Mouse (Mus musculus) olfactory bulb, adult 2 months (tissue): ENCODE measurements around the gene Lims1. TPM values are rescaled to one million over a fixed set of nuclear protein-coding genes. Genes with fewer than 3 reads are reported as not detected.

Experiments used
- H3K27ac ChIP-seq: fragments of 200-500 bp; 2 replicates; pipeline ENCODE4 v1.5.1; 2012; ENCODE audit warnings: low read depth, low read length; ENCODE audit not compliant: insufficient read depth
- H3K4me1 ChIP-seq: fragments of 200-500 bp; 2 replicates; pipeline ENCODE4 v1.6.1; 2012; ENCODE audit warnings: low read length; ENCODE audit not compliant: control insufficient read depth, insufficient read depth
- H3K4me3 ChIP-seq: fragments of 200-500 bp; 2 replicates; pipeline ENCODE4 v1.5.1; 2012; ENCODE audit warnings: mild to moderate bottlenecking, low read depth, low read length, moderate library complexity; ENCODE audit not compliant: insufficient read depth
- CTCF ChIP-seq: fragments of 200-500 bp; IDR thresholded peaks from 2 replicates; pipeline ENCODE4 v1.5.1; 2012; ENCODE audit warnings: low read depth, mild to moderate bottlenecking, low read length, moderate library complexity; ENCODE audit not compliant: insufficient read depth
- POLR2A ChIP-seq: fragments of 200-500 bp; IDR thresholded peaks from 2 replicates; pipeline ENCODE4 v1.6.1; 2012; ENCODE audit warnings: mild to moderate bottlenecking, low read depth, low read length, moderate library complexity; ENCODE audit not compliant: insufficient read depth
- WGBS: fragments of 180-500 bp; shearing (Covaris S2); methylation state at CpG from one replicate; pipeline ENCODE4 v1.1.7; 2018; 5-methylcytosine and 5-hydroxymethylcytosine counted together
- polyA plus RNA-seq: library from polyadenylated mRNA; stranded (reverse); fragments of >200 nt; gene quantifications from 2 replicates; pipeline ENCODE4 v1.2.4, GENCODE M21; 2012; ENCODE audit warnings: low replicate concordance; ENCODE audit not compliant: missing spikeins, insufficient read depth, insufficient read length

The Lims1 gene
- polyA plus RNA-seq, 1 experiment = not detected

DNA sequence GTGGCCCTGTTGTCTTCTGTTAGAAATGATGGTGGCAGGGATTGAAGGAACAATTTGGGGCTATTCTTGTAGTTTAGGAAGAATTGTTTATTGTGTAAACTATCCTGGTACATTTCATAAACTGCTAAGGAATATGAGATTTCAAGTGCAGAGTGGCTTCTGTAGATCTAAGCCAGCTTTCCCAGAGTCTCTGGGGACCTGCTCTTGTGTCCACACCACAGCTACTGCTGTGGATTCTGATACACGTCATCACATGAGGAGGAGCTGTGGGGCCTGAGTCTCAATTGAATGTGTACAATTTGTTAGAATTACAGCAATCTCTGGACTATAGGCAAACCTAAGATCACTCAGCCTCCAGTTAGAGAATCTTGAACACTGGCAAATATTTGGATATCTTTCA, 15.3 kb downstream of the Lims1 start:
- TF ChIP-seq POLR2A = no peak
- TF ChIP-seq CTCF = no peak
- WGBS = 28% methylated on average over 1 of the region's 1 CpGs

DNA sequence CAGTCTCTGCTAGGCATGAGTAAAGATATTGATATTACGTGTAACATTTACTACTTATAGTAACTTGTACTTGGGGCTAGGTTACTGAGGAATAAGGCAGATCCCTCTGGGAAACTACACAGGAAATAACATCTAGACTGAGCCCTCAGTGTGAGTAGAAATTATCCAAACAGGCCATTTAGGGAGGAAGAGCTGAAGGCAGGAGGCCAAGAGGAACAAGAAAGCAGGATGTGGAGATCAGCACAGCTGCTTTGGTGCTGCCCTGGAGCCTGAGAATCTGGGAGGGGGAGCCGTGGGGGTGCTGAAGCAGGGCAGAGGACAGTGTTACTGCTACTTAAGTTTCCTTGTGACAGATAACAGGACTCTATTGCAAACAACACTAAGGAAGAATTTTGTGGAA, 18.4 kb downstream of the Lims1 start:
- 39% methylated on average over 2 of the region's 2 CpGs for WGBS
- no peak overlapping the region for H3K27ac ChIP-seq
- no peak overlapping the region for H3K4me3 ChIP-seq
- H3K4me1 ChIP-seq = peaks cover 3% of the 10 kb centered on the region; the same call in 1 of the 2 replicates
- TF ChIP-seq CTCF (no peak), POLR2A (no peak)

More for the DNA sequence above, 15.3 kb downstream of the Lims1 start:
- Histone ChIP-seq H3K4me3 (no peak overlapping the region), H3K4me1 (peaks cover 3% of the 10 kb centered on the region; the same call in 1 of the 2 replicates), H3K27ac (peak overlapping the region; percentile 44; the same call in 1 of the 2 replicates)

DNA sequence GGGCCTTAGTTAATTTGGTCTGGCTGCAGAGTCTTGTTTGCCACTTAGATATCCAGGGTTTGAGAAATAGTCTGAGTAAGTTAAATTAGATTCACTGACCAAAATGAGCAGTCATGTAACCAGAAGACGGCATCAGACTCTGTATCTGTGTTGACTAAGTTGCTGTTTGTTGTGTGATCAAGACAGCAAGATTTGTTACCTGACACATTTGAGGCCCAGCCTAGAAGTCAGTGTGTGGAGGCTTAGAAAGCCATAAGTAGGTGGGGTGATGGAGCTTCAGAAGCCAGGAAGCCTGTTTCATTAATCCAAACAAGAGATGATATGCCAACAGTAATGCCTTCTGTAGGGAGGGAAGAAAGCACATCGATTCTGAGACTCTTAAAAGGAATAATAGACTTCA, 18.9 kb downstream of the Lims1 start:
- H3K4me3 ChIP-seq = no peak overlapping the region
- TF ChIP-seq CTCF (no peak), POLR2A (no peak)
- 41% methylated on average over 2 of the region's 2 CpGs for WGBS
- H3K27ac ChIP-seq = peak overlapping the region; percentile 64
- H3K4me1 ChIP-seq = peaks cover 3% of the 10 kb centered on the region; the same call in 1 of the 2 replicates

DNA sequence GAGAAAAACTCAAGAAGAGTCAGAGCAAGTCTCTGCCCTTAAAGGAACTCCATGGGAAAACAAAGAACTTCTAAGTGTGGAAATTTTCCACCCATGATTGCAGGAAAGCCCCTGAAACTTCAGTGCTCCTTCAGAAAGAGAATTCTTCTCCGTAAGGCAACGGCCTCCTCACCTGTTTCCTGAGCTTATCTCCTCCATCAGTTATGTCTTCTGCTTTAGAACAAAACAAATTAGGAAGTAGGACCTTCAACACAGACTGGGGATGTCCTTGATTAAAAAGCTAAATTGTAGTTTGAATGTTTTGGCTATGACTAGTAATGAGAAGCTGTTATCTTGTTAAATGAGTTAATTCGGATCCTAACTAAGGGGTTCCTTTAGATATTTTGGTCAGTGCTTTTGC, 20.3 kb downstream of the Lims1 start:
- Histone ChIP-seq H3K4me1 (peaks cover 3% of the 10 kb centered on the region; the same call in 1 of the 2 replicates), H3K4me3 (no peak overlapping the region), H3K27ac (no peak overlapping the region)
- WGBS = 89% methylated on average over 3 of the region's 3 CpGs
- TF ChIP-seq POLR2A (no peak), CTCF (no peak)

DNA sequence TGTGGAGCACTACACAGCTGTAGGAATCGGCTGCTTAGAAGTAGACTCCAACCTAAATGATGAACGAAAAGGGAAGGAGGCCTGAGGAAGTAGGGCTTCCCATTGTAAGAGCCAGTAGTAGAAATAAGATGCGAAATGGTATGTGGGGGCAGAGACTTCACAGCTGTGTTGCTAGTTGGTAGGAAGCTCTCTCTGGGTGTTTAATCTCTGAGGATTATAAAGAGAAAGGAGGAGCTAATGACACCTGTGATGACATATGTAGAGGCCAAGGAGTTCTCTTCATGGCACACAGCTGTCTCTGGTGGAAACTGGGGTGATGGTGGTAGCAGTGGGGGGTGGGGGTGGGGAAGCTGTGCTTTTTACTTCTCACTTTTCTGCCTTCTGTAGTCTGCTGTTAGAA, 27.3 kb downstream of the Lims1 start:
- TF ChIP-seq POLR2A (no peak), CTCF (no peak)
- H3K4me1 ChIP-seq = peaks cover 4% of the 10 kb centered on the region
- H3K27ac ChIP-seq = peak overlapping the region; percentile 75
- WGBS = 28% methylated on average over 3 of the region's 3 CpGs
- H3K4me3 ChIP-seq = no peak overlapping the region

DNA sequence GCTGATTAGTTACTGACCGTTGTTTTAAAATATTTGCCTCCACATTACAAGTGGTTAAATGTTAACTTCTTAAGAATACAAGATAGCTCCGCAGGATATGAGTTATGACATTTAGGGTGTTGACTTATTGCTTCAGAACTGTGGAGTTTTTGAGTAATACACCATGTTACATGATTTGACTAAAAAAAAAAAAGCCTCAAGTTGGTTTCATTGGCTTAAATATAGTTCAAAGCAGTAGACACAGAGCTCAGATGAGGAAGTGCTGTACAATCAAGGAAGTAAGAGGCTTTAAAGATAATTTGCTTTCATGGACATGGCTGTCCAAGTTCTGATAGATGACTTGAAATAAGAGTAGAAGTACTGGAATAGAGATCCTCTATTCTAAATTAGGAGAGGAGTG, 28.4 kb downstream of the Lims1 start:
- Histone ChIP-seq H3K4me3 (no peak overlapping the region), H3K27ac (peak overlapping the region; percentile 15; the same call in 1 of the 2 replicates), H3K4me1 (peaks cover 6% of the 10 kb centered on the region)
- WGBS = 96% methylated on average over 2 of the region's 2 CpGs
- TF ChIP-seq CTCF (no peak), POLR2A (no peak)

DNA sequence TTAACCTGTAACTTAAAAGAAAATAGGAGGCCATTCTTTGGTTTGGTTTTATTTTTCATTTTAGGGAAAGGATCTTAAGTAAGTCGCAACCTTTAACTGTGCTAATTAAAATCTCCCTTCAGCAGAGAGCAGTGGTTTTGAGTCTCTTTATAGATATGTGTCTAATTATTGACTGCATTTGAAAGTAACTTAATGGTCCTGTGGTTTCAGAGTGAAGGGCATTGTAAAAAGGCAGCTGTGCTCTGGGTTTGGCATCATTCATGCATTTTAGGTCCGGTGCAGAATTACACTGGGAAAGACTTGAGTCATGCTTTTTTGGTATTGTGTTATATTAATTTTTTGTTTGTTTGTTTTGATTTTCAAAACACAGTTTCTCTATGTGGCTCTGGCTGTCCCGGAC, 29.1 kb downstream of the Lims1 start:
- Histone ChIP-seq H3K27ac (no peak overlapping the region), H3K4me3 (no peak overlapping the region), H3K4me1 (peaks cover 6% of the 10 kb centered on the region)
- TF ChIP-seq POLR2A (no peak), CTCF (no peak)
- 54% methylated on average over 3 of the region's 3 CpGs for WGBS

DNA sequence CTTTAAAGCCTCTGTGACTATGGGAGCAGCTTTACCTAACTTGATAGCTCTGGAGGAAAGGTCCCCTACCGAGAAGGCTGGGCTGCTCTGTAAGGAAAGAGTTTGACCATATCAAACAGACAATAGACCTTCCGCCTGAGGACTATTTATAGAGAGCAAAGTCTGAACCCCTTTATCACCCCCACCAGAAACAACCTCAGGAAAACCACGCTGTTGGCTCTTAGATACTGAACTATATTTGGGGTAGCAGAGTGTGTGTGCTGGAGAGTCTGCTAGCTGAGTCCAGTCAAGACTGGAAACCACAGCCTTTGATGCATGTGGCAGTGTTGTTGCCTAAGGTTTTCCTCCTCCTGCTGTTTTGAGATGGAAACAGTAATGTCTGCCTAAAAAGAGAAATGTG, 31.3 kb downstream of the Lims1 start:
- Histone ChIP-seq H3K4me1 (peaks cover 6% of the 10 kb centered on the region), H3K27ac (no peak overlapping the region), H3K4me3 (no peak overlapping the region)
- TF ChIP-seq POLR2A (no peak), CTCF (no peak)
- WGBS = 40% methylated on average over 3 of the region's 3 CpGs

DNA sequence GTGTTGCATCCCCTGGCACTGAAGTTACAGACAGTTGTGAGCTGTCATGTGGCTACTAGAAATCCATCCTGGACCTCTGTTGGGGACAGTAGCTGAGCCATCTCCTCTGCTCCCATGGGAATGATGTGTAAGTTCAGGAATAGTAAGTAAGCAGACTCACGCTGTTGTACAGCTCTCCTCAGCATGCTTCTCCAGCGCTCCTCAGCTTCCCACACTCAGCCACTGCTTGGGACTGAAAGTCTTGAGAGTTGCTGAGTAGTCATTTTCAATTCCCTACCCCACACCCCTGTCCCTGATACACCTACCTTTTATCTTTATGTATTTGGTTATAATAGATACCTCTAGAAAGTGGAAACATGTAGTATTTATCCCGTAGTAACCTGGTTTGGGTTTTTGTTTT, 33.2 kb downstream of the Lims1 start:
- Histone ChIP-seq H3K27ac (no peak overlapping the region), H3K4me3 (no peak overlapping the region), H3K4me1 (peaks cover 2% of the 10 kb centered on the region; the same call in 1 of the 2 replicates)
- TF ChIP-seq POLR2A (no peak), CTCF (no peak)
- WGBS = 82% methylated on average over 3 of the region's 3 CpGs

DNA sequence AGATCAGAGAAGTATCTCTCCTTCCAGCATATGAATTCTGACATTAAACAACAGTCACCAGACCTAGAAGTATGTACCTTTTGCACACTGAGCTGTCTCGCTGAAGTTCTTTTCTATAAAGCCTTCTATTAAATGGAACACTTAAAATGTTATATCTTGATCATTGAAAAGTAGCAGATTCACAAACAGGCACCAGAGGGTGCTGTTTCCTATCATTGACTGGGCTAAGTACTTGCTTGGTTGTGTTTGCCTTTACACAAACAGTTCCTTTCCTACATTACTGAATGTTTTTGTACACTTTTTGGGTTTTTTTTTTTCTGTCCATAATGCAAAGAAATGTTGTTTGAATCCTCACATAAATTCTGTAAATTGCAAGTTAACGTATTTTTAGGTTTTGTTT, 35.9 kb downstream of the Lims1 start:
- 61% methylated on average over 2 of the region's 2 CpGs for WGBS
- H3K4me1 ChIP-seq = peaks cover 2% of the 10 kb centered on the region; the same call in 1 of the 2 replicates
- no peak overlapping the region for H3K4me3 ChIP-seq
- no peak for TF ChIP-seq CTCF
- no peak overlapping the region for H3K27ac ChIP-seq

DNA sequence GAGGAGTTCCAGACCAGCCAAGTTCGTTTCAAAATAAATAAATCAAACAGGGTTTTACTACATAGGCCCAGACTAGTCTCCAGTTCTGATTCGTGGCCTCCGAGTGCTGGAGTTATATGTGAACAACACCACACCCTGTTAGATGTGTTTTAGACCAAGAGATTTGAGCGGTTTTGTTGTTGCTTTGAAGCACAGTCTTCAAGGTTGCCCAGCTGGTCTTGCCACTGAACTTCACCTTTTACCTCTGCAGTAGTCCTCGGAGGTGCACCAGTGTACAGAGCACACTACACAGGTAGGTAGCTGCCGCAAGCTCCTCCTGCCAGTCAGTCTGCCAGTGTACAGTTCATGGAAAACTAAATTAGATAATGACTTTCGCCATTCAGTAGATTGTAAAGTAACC, 36.7 kb downstream of the Lims1 start:
- Histone ChIP-seq H3K27ac (no peak overlapping the region; the same call in 1 of the 2 replicates), H3K4me1 (peaks cover 4% of the 10 kb centered on the region; the same call in 1 of the 2 replicates), H3K4me3 (no peak overlapping the region)
- TF ChIP-seq CTCF (no peak), POLR2A (no peak)
- 87% methylated on average over 7 of the region's 7 CpGs for WGBS
